Mouse (Mus musculus): ENCODE results near the gene Pnliprp1. TPM values are rescaled to one million over a fixed set of nuclear protein-coding genes. Genes with fewer than 3 reads are reported as not detected.

Pnliprp1 gene
- total and polyA plus RNA-seq, 3 experiments, result not detected

GRCm38 (mm10) chr19:58750822-58751221, 22.1 kb downstream of the Pnliprp1 start:
- Histone ChIP-seq H3K4me3 (ENCODE audit: control insufficient read depth in 1 of 2, insufficient read depth in 1 of 2, low read depth in 2 of 2, low read length in 2 of 2) (no peak overlapping the region), H3K27me3 (ENCODE audit: control insufficient read depth in 1 of 2, insufficient read depth in 2 of 2, low read length in 2 of 2) (no peaks in the 10 kb centered on the region)

GRCm38 (mm10) chr19:58751504-58751903, 22.8 kb downstream of the Pnliprp1 start:
- Histone ChIP-seq H3K4me3 (ENCODE audit: control insufficient read depth in 1 of 2, insufficient read depth in 1 of 2, low read depth in 2 of 2, low read length in 2 of 2) (no peak overlapping the region), H3K9me3 (replicated peaks; ENCODE audit: insufficient read depth, low read length) (no peaks in the 10 kb centered on the region), H3K79me2 (ENCODE audit: control insufficient read depth, insufficient read depth, low read length, poor library complexity) (no peaks in the 10 kb centered on the region), H3K27me3 (ENCODE audit: control insufficient read depth in 1 of 2, insufficient read depth in 2 of 2, low read length in 2 of 2) (no peaks in the 10 kb centered on the region), H3K4me1 (ENCODE audit: control insufficient read depth in 1 of 2, insufficient read depth in 2 of 2, low read length in 2 of 2) (no peaks in the 10 kb centered on the region), H3K27ac (ENCODE audit: control insufficient read depth, low read depth, low read length) (no peak overlapping the region), H3K36me3 (ENCODE audit: control insufficient read depth in 1 of 2, insufficient read depth in 2 of 2, low read length in 2 of 2) (no peaks in the 10 kb centered on the region), H3K9ac (ENCODE audit: control insufficient read depth, low read depth, low read length, poor library complexity, severe bottlenecking) (no peak overlapping the region)
- TF ChIP-seq JUND (IDR thresholded peaks at IDR 0.05; ENCODE audit: low read depth, low read length) (no peak), MAZ (IDR thresholded peaks at IDR 0.05; ENCODE audit: low read depth, low read length) (no peak), MAX (IDR thresholded peaks at IDR 0.05; ENCODE audit: low read length) (no peak), ZC3H11A (IDR thresholded peaks at IDR 0.05; ENCODE audit: low read depth, low read length) (no peak), RCOR1 (IDR thresholded peaks at IDR 0.05; ENCODE audit: low read depth, low read length) (no peak), NRF1 (IDR thresholded peaks at IDR 0.05; ENCODE audit: insufficient read depth, low read depth, low read length, poor library complexity, severe bottlenecking) (no peak), KAT2A (conservative IDR thresholded peaks at IDR 0.05; ENCODE audit: low read depth, low read length) (no peak), TBP (IDR thresholded peaks at IDR 0.05; ENCODE audit: low read depth, low read length) (no peak), BHLHE40 (IDR thresholded peaks at IDR 0.05; ENCODE audit: borderline replicate concordance, low read depth, low read length) (no peak), HCFC1 (IDR thresholded peaks at IDR 0.05; ENCODE audit: low read depth, low read length) (no peak), CTCF (IDR thresholded peaks at IDR 0.05 in 2 of 3, conservative IDR thresholded peaks at IDR 0.05 in 1 of 3; ENCODE audit: control insufficient read depth in 1 of 3, insufficient read depth in 1 of 3, low read depth in 2 of 3, low read length in 3 of 3, poor library complexity in 1 of 3, severe bottlenecking in 1 of 3) (no peak), CHD1 (IDR thresholded peaks at IDR 0.05; ENCODE audit: low read depth, low read length) (no peak), GATA1 (IDR thresholded peaks at IDR 0.05; ENCODE audit: low read depth, low read length) (no peak), GABPA (IDR thresholded peaks at IDR 0.05; ENCODE audit: low read depth, low read length) (no peak), MEF2A (IDR thresholded peaks at IDR 0.05; ENCODE audit: extremely low read depth, insufficient replicate concordance, low read depth, low read length, poor library complexity, severe bottlenecking) (no peak), E2F4 (IDR thresholded peaks at IDR 0.05; ENCODE audit: borderline replicate concordance, low read depth, low read length) (no peak)
- DNase-seq (ENCODE audit: low read depth, low spot score), result no peak

More at GRCm38 (mm10) chr19:58750822-58751221, 22.1 kb downstream of the Pnliprp1 start:
- DNase-seq (ENCODE audit: low read depth, low spot score), result no peak
- no peaks in the 10 kb centered on the region for H3K79me2 ChIP-seq (ENCODE audit: control insufficient read depth, insufficient read depth, low read length, poor library complexity)
- H3K4me1 ChIP-seq (ENCODE audit: control insufficient read depth in 1 of 2, insufficient read depth in 2 of 2, low read length in 2 of 2), result no peaks in the 10 kb centered on the region
- no peak overlapping the region for H3K9ac ChIP-seq (ENCODE audit: control insufficient read depth, low read depth, low read length, poor library complexity, severe bottlenecking)
- no peak overlapping the region for H3K27ac ChIP-seq (ENCODE audit: control insufficient read depth, low read depth, low read length)
- H3K36me3 ChIP-seq (ENCODE audit: control insufficient read depth in 1 of 2, insufficient read depth in 2 of 2, low read length in 2 of 2), result no peaks in the 10 kb centered on the region
- TF ChIP-seq RCOR1 (IDR thresholded peaks at IDR 0.05; ENCODE audit: low read depth, low read length) (no peak), ZNF384 (IDR thresholded peaks at IDR 0.05; ENCODE audit: low read depth, low read length) (no peak), E2F4 (IDR thresholded peaks at IDR 0.05; ENCODE audit: borderline replicate concordance, low read depth, low read length) (no peak), ZKSCAN1 (IDR thresholded peaks at IDR 0.05; ENCODE audit: low read depth, low read length) (no peak), NRF1 (IDR thresholded peaks at IDR 0.05; ENCODE audit: insufficient read depth, low read depth, low read length, poor library complexity, severe bottlenecking) (no peak), TAL1 (IDR thresholded peaks at IDR 0.05; ENCODE audit: low read length) (no peak), RAD21 (IDR thresholded peaks at IDR 0.05; ENCODE audit: low read depth, low read length) (no peak), CHD2 (IDR thresholded peaks at IDR 0.05; ENCODE audit: low read length) (no peak), ZMIZ1 (IDR thresholded peaks at IDR 0.05; ENCODE audit: low read depth, low read length) (no peak), MYC (IDR thresholded peaks at IDR 0.05; ENCODE audit: low read depth, low read length) (no peak), HCFC1 (IDR thresholded peaks at IDR 0.05; ENCODE audit: low read depth, low read length) (no peak), NELFE (IDR thresholded peaks at IDR 0.05; ENCODE audit: low read depth, low read length) (no peak), MAZ (IDR thresholded peaks at IDR 0.05; ENCODE audit: low read depth, low read length) (no peak), USF2 (IDR thresholded peaks at IDR 0.05; ENCODE audit: borderline replicate concordance in 1 of 2, insufficient read depth in 1 of 2, low read depth in 1 of 2, low read length in 2 of 2) (no peak)
- H3K9me3 ChIP-seq (replicated peaks; ENCODE audit: insufficient read depth, low read length), result no peaks in the 10 kb centered on the region
